Mouse (Mus musculus): ENCODE measurements around the gene Nod1.
"Not testable (repeated sequence)": the region's sequence is repeated elsewhere in the genome, so short reads cannot be mapped to it uniquely, and the experiment has no call there.

The Nod1 gene

DNA sequence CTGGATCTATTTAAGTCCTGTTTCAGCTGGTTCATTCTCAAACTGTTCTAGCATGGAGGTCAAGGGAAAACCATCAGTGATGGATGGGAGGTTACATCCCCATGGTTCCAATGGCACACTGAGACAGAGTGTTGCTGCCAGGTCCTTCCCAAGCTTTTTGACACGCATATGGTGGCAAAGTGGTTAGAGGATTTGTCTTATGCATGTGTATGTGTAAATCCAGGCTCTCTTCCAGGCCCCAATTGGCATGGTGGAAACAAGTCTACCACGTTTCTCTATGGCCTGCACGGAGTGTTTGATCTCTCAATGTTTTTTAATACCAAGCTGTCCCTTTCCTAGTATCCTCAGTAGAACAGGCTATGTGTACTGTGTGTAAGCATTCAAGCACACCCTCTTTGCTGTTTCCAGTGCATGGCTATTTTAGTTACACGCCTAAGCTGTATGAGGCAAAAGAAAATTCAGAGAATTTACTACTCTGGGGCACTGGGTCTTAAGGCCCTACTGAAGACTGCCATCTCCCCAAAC is 11.2 kb upstream of the Nod1 start:
- DNase-seq (ENCODE audit: low spot score in 2 of 2), result no peak

DNA sequence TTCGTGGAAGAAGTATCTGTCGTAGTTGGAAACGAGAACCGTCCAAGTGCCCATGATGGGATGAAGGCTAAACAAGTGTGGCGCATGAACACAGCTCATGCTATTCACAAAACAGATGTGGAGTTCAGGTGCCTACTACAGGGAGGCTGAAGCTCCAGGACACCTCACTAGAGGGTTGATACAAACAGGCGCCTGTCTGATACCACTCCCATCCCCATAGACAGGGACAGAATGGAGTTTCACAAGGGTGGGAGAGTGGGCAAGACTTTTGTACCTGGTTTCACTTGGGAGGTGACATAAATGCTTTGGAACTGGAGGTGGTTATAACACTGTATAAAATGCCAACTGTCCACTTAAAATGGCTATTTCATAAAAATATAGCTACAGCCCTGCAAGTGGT is 7.0 kb upstream of the Nod1 start:
- DNase-seq (ENCODE audit: low spot score in 2 of 2), result no peak

GRCm38 (mm10) chr6:54975616-54976015 is 3.2 kb upstream of the Nod1 start:
- DNase-seq (ENCODE audit: low spot score in 2 of 2), result no peak

DNA sequence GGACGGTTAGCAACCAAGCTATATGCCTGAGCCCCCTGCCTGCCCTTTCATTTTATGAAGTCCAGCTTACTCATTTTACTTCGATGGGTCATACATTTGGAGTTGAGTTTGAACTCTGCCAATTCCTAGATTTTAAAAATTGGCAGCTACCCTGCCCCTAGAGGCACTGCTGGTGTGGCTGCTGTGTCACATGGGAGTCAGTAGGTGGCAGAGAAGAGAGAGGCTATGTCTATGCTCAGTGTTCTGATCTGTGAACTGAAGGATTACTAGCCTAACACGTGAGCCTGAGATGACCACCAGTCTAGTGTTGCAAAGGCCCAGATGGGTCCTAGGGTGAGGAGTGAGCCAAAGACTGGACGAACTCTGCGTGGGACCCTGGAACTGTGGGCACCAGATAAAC is 2.1 kb upstream of the Nod1 start:
- DNase-seq (ENCODE audit: low spot score in 2 of 2), result no peak

GRCm38 (mm10) chr6:54972929-54973211 is 458 bp upstream of the Nod1 start:
- DNase-seq (ENCODE audit: low spot score in 2 of 2), result no peak

DNA sequence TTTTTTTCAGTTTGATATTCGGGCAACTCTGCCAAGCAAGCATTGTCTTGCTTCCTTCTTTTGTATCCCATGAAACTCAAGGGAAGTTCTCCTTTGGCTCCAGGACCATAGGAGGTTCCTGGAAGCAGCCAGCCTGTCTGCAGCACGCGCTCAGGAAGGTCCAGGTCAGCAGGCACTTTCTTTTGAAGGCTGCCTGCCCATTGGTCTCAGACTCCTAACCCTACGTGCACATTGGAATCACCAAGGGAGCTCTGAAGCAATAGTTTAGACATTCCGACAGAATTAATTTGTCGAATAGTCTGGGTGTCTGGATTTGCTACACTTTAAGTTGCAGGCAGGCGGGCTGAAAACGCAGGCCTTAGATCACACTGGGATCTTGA is 691 bp downstream of the Nod1 start:
- DNase-seq (ENCODE audit: low spot score in 2 of 2), result no peak

DNA sequence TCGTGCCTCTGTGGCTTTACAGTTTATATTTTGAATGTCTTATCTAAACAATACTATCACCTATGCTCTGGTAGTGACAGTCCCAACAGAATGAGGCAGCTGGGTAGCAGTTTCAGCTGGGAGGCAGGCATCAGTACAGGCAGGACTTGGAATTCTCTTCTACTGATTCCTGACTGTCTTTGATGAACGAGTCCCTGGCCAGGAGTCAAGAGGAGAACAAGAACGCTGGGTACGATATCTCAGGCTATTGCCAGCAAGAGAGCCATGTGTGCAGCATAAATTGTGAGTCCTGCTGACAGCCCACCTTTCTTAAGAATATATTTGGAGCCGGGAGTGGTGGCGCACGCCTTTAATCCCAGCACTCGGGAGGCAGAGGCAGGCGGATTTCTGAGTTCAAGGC is 1.9 kb downstream of the Nod1 start:
- DNase-seq (ENCODE audit: low spot score in 2 of 2), result no peak

DNA sequence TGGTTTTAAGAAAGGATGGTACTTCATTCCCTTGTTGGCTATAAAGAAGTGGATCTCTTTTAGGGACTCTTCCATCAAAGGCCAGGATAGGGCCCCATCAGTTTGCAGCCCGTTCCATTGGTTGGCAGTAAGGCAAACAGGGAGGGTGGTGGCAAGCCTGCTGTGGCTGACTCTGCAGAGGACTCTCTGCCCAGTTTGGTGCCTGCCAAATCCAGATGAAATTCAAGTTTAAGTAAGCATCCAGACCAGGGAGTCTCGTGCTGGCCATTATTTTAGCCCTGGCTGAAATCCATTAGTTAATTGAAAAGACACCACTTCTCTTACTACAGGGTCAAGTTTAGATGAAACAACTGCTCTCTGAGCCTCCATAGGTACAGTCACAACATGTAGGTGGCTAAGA is 2.6 kb downstream of the Nod1 start:
- DNase-seq (ENCODE audit: low spot score in 2 of 2), result no peak

- DNase-seq (ENCODE audit: low spot score in 2 of 2), result no peak
Measured at GRCm38 (mm10) chr6:54967591-54967990, 4.8 kb downstream of the Nod1 start.

GRCm38 (mm10) chr6:54965234-54965633 is 7.2 kb downstream of the Nod1 start:
- no peak for DNase-seq (ENCODE audit: low spot score in 2 of 2)

DNA sequence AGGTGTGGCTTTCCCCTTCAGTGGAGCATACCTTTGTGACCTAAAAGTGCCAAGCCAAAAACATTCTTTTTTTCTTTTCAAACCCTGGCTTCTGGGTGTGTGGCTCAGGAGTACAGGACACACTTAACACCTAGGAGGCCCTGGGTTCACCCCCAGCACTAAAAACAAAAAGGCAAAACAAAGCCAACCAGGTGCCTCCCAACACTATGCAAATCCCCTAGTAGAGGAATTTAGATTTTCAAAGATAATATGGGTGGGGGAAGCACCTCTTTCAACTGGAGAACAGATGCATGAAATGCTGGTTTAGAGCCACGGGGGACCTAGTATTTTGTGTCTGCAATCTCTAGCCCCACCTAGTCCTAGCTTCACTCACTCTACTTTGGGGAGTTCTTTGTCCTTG is 7.7 kb downstream of the Nod1 start:
- DNase-seq (ENCODE audit: low spot score in 2 of 2), result no peak

DNA sequence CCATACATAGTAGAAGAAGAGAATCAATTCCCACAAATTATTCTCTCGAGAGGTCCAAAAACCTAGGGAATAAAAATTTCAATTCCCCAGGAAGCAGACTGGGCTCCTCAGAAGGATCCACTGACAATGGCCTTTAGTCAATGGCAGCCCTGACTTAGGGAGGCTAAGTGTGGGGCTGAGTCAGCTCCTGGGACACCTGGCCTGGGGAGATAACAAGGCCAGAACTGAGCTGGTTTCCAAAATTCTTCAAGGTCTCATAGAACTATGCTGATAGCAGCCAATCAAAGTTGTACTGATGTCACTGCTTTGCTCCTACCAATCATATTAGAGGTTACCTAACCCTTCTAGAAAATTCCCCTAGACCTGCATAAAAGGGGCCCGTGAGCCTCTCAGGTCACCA is 8.8 kb downstream of the Nod1 start:
- DNase-seq (ENCODE audit: low spot score in 2 of 2), result no peak

GRCm38 (mm10) chr6:54957655-54958054 is 14.8 kb downstream of the Nod1 start:
- DNase-seq (ENCODE audit: low spot score in 2 of 2), result no peak

DNA sequence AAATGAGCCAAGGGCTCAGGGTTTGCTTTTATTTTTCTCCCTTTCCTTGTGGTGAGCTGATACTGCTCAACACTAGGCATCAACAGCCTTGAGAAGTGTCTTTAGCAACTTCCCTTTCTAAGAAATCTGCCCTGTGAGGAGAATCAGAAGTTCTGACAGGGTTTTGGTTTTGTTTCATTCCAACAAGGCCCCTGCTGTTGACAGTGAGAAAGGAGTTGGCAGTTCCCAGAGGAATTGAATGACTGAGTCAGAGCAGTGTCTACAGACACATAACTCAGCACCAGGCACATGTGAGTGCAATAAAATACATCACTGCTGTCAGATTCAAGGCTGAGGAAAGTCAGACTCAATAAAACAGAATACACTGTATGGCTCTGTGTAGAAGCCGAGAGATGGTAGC is 16.0 kb downstream of the Nod1 start:
- no peak for DNase-seq (ENCODE audit: low spot score in 2 of 2)

DNA sequence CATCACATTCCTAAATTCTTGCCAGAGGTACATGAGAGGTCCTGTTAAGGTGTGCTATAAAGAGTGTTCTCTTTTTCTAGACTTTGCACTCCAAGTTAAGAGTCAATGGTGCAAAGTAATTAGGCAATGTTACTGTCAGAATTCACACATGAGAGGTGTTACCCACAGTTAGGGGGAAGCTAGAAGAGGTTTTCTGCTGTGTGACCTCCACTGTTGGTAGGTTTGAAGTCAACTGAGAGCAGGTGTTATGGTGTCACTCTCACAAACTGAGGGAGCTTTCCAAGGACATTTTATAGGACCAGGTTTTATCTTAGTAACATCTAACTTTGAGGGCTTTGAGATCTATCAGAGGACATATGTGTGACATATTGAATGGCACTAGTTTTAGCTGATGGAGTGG is 16.5 kb downstream of the Nod1 start:
- no peak for DNase-seq (ENCODE audit: low spot score in 2 of 2)

DNA sequence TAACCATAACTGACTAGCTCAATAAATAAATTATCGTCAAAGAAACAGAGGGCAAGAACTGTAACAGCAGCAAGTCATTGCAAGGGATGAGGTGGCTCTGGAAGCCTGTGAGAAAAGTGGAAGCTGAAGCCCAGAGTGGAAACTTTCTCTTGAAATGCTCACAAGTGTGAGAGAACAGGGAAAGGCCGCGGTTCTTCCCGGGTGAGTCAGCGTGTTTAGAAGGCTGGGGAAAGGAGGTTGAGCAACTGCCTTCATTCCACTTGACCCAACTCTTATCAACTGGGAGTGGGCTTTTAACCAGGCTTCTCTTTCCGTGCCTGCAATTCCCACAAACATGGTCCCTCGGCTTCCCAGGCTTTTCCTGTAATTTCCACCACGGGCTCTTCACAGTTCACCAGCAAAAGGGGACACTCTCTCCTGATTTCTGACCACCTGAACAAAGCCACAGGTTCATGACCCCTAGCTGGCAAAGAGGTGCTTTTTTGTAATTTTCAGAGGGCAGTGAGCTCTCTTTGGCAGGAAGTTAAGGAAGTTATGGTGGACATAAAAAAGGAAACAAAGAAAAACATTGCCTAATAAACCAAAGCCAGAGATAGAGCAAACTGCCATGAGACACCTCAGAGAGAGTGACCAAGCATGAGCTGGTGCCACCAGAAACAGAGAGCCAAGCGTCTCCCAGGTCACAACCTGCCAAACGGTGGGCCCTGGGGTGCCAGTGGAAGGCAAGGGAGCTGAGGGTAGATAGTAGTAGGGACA is 17.6 kb downstream of the Nod1 start:
- no peak for DNase-seq (ENCODE audit: low spot score in 2 of 2)

DNA sequence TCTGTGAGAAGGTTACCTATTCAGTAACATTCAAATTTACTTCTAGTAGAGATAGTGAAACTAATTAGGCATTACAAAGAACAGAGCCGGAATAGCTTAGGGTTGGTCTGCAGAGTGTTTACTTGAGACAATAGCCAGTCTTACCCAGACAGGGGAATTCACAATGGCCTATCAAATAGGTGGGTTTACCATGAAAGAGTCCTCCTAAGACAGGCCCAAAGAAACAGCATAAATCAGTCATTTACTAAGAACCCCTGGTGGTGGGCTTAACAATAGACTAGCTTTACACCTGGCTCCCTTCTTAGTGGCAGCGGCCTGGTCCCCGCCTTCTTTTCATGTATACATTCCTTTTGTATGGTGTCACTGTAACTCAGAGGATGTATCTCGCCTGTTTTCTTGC is 19.0 kb downstream of the Nod1 start:
- not testable (repeated sequence) for DNase-seq (ENCODE audit: low spot score in 2 of 2)

DNA sequence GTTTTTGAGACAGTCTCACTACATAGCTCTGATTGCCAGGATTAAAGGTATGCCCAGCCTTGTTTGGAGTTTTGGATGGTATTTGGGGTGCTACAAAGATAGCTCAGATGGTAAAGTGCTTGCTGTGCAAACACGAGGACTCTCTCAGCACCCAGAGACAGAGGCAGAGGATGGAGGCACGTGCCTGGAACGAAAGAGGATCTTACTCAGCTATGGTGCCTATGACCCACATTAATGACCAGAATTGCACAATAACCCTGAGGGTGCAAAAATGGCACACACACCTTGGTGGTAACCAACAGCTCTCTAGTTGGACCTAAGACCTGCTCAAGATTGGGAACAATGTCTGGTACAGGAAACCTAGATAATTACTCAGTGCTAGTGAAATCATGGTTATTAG is 19.9 kb downstream of the Nod1 start:
- DNase-seq (ENCODE audit: low spot score in 2 of 2), result no peak

DNA sequence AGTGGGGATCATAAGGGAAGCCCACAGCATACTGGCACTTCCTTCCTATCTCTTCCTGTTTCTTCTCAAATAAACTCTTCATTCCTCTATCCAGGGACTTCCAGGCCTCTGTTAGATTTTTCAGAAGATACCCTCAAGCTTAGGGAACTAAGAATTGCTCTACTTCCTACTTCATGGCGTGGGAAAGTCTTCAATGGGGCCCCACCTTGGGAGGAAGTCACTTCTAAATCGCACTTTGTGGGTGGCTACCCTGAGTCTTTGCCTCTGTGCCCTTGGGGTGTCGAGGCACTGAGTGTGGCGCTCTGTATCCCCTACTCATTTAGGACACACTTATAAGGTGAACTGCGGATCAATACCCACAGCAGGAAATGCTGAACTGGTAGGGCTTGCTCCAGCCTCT is 23.7 kb downstream of the Nod1 start:
- DNase-seq (ENCODE audit: low spot score in 2 of 2), result no peak

GRCm38 (mm10) chr6:54946241-54946953 is 26.0 kb downstream of the Nod1 start:
- no peak for DNase-seq (ENCODE audit: low spot score in 2 of 2)

GRCm38 (mm10) chr6:54944551-54944950 is 27.9 kb downstream of the Nod1 start:
- no peak for DNase-seq (ENCODE audit: low spot score in 2 of 2)

DNA sequence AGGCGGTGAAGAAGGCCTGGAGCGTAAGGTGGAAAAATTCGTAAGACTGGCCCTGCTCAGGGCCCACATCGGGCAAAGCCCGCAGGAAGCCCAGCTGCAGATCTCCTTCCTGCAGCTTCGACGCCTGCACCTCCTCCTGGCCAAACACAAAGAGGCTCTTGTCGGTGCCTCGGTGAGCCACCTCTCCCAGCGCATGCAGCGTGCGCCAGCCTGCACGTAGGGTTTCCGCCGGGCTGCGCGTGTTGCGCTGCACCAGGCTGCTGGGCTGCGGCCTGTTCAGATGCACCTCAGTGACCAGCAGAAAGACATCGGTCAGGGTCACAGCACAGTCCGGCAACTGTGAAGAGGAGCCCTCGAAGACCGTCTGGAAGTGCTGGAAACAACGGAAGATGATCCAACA is 28.7 kb downstream of the Nod1 start:
- DNase-seq (ENCODE audit: low spot score in 2 of 2), result no peak

DNA sequence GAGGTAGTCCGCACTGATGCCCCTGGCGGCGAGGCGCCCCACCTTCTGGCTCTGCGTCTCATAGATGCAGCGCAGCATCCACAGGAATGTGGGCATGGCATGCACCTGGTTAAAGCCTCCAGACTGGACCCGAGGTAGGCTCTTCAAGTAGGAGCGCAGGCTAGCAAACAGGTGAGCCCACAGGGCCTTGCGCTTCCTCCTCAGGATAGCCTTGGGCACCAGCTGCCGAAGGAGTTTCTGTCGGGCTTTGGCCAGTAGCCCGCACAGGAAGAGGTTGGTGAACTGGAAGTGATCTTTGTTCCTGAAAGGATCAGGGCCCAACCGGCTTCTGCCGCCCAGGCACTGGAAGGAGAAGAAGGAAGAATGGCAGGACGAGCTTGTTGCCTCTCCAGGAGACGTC is 29.1 kb downstream of the Nod1 start:
- no peak for DNase-seq (ENCODE audit: low spot score in 2 of 2)

GRCm38 (mm10) chr6:54941149-54941548 is 31.3 kb downstream of the Nod1 start:
- no peak for DNase-seq (ENCODE audit: low spot score in 2 of 2)
